Mouse (Mus musculus): ENCODE results near the gene Mrgprb5. TPM values are rescaled to one million over a fixed set of nuclear protein-coding genes. Genes with fewer than 3 reads are reported as not detected.
"Not testable (repeated sequence)": the region's sequence is repeated elsewhere in the genome, so short reads cannot be mapped to it uniquely, and the experiment has no call there.

Mrgprb5 gene
- not detected in 3 replicates for total RNA-seq (2017)

- no peak for ATAC-seq (replicated peaks; ENCODE audit: insufficient number of reproducible peaks, low FRiP score, low TSS enrichment, poor library complexity, severe bottlenecking)
Observed at GRCm38 (mm10) chr7:48168919-48169318, at the start of gene Mrgprb5. Mrgprb5 (minus strand) TSS chr7:48169019.

DNA sequence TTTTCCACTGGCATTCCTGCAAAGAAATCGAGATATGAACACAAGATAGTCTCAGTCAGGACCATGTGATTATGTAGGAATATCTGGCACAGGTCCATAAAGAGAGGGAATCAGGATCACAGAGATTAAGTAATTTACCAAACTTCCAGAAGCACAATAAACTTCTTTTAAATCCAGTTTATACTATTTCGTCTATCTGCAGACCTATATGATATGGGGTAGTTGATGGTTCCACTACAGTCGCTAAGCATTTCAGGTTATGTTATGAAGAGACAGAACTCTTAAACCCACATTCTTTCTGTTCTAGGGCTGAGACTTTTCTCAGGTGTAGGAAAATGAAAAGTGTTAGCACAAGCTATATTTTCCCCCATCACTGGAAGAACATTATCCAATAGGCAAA is 30.4 kb upstream of the Mrgprb5 start, which contains the start of gene Mrgprb4:
Gene Mrgprb4 (minus strand): TSS at position 101 of the 400 bp plus-strand sequence.
- no peak for ATAC-seq (replicated peaks; ENCODE audit: insufficient number of reproducible peaks, low FRiP score, low TSS enrichment, poor library complexity, severe bottlenecking)

DNA sequence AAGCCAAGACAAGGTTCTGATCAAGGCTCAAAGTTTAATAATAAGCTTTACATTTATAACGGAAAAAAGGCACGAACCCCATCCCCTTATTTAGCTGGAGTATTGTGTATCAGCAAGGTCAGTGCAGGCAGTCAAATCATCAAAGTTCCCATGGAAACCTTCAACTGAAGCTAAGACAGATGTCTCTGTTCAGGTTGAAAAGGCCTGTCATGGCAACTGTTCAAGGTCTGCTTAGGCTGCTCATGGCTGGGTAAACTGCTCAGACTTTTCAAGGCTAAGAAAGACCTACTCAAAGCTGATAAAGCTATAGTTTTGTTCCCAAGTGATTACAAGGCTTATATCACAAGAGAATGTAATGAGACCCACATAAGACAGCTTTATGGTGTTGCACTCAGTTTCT is 1.3 kb downstream of the Mrgprb5 start:
- ATAC-seq (replicated peaks; ENCODE audit: insufficient number of reproducible peaks, low FRiP score, low TSS enrichment, poor library complexity, severe bottlenecking): no peak

GRCm38 (mm10) chr7:48138248-48138702 is 30.5 kb downstream of the Mrgprb5 start:
- no peak for ATAC-seq (replicated peaks; ENCODE audit: insufficient number of reproducible peaks, low FRiP score, low TSS enrichment, poor library complexity, severe bottlenecking)

DNA sequence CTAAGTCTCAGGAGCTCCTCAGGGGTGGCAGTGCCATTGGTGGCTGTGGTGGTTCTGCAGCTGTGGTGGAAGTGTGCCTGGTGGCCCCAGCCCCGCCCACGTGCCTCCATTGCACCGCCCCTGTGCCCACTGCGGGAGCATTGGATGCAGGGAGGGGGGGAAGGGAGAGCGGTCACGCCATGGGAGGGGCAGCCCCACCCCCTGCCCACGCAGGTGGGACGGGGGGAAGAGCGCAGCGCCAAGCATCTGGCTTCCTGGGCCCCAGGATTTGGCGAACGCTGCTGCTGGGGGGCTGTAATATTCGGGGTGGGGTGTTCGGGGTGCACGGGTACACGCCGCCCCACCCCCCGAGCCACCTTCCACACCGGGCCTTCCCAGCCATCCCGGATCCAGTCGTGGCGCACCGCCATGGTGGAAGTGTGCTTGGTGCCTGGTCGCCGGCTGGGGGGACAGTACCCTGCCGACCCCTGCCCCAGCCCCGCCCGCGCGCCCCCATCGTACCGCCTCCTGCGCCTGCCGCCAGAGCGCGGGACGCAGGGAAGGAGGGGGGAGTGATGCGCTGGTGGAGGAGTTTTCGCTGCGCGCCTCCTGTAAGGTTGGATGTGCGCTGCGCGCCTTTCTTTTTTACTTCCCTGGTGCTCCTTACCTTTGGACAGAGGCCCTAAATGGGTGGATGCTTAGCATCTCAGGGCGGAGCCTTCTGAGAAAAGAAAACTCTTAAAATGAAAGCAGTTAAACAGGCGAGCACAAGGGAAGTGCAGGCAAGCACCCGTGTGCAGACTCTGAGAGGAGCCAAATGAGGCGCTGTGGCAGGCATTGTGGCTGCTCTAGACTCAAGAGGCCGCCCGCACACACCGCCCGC is 31.4 kb downstream of the Mrgprb5 start:
- no peak for ATAC-seq (replicated peaks; ENCODE audit: insufficient number of reproducible peaks, low FRiP score, low TSS enrichment, poor library complexity, severe bottlenecking)

GRCm38 (mm10) chr7:48132674-48133073 is 36.1 kb downstream of the Mrgprb5 start:
- ATAC-seq (replicated peaks; ENCODE audit: insufficient number of reproducible peaks, low FRiP score, low TSS enrichment, poor library complexity, severe bottlenecking): no peak

DNA sequence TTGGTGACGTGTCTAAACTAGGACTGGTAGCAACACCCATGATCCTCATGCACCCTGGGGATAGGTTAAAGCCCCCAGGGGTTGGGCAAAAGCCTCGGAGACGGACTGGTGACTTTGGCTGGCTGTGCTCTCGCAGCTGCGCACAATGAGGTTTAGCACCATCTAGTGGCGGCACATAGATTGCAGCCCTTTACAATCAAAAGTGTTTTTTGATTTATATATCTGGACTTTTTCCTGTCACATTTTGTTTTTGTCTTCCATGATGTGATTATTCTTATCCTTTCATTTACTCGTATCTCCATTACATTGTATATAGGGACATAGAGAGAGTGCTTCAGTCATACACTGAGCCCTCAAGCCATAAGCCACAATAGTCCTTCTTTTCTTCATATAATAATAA is 36.6 kb downstream of the Mrgprb5 start:
- not testable (repeated sequence) for ATAC-seq (replicated peaks; ENCODE audit: insufficient number of reproducible peaks, low FRiP score, low TSS enrichment, poor library complexity, severe bottlenecking)

DNA sequence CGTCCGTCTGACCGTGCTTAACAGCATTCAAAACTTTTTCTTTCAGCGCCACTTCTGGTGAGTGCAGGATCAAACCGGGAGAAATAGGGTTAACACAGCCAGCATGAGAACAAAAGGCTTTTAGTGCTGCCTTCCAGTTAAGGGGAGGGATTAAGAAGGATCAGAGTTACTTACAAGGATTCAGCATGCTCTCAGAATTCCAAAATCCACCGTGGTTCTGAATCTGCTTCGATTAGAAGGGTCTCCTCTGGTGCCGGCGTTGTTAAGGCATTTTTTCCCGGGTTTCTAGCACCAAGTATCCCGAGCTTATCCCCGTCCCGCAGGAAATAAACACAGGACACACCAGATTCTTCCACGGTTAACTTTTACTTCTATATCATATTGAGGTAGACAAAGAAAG is 37.0 kb downstream of the Mrgprb5 start:
- not testable (repeated sequence) for ATAC-seq (replicated peaks; ENCODE audit: insufficient number of reproducible peaks, low FRiP score, low TSS enrichment, poor library complexity, severe bottlenecking)

DNA sequence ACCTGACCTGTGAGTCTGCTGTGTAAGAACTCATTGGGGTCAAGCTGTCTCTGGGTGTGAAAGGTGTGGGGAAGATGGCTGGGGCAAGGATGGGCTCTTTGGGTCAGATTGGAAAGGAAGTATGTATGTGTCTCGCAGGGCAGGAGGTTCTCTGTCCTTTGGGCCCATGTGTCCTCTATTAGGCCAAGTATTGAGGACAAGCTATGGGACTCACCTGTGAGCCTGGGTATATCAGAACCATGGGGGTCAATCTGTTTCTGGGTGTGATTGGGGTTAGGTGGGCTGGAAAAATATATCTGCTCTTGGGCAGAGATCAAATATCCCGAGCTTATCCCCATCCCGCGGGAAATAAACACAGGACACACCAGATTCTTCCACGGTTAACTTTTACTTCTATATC is 45.0 kb downstream of the Mrgprb5 start:
- no peak for ATAC-seq (replicated peaks; ENCODE audit: insufficient number of reproducible peaks, low FRiP score, low TSS enrichment, poor library complexity, severe bottlenecking)

Other genes with a start within 250 kb of the Mrgprb5 start
- not detected in 3 replicates for gene Mrgpra4, start 186.9 kb downstream of the Mrgprb5 start, total RNA-seq (2017)
- gene Mrgprx1, start 141.4 kb downstream of the Mrgprb5 start, total RNA-seq (2017): not detected in 3 replicates
- not detected in 3 replicates for gene Mrgprb4, start 30.3 kb upstream of the Mrgprb5 start, total RNA-seq (2017)
- gene Mrgprb8, start 219.5 kb upstream of the Mrgprb5 start, total RNA-seq (2017): not detected in 3 replicates